Mouse (Mus musculus) left cerebral cortex, postnatal 10 days (tissue): ENCODE results near the gene Cst10. TPM values are rescaled to one million over a fixed set of nuclear protein-coding genes. Genes with fewer than 3 reads are reported as not detected.

Source experiments
- DNase-seq, 2 experiments: peaks; one replicate each; pipeline ENCODE4 v3.0.0; 2021 to 2022; ENCODE audit warnings: low spot score in 2 of 2, mixed read lengths in 1 of 2; ENCODE audit errors: extremely low spot score in 1 of 2
- intact Hi-C: fragments of 180-260 bp; cut with DNase I; formaldehyde crosslinking; loops from one replicate; pipeline ENCODE4 v1.15.1; 2025
- total RNA-seq, 2 experiments: library from RNA; stranded (reverse); gene quantifications; 2 replicates each; pipeline ENCODE4 v1.2.3; 2021

The Cst10 gene
- not detected for total RNA-seq

GRCm38 (mm10) chr2:149404757-149405156, at the start of gene Cst10:
Gene Cst10 (plus strand): TSS chr2:149405057.
- no peak for DNase-seq
- intact Hi-C loops, result no loop called here

- DNase-seq, result no peak
- intact Hi-C loops, result no loop called here
These were observed 11.9 kb upstream of the Cst10 start for GRCm38 (mm10) chr2:149392951-149393350.

GRCm38 (mm10) chr2:149422564-149422963, 17.7 kb downstream of the Cst10 start:
- intact Hi-C loops, result loop anchor here (5.0 to 10.0 kb wide), 3 partner anchors 342 to 675 kb away; no protein-coding TSS in a partner anchor
- peak in 1 of 2 experiments; percentile 4 for DNase-seq
